Mouse (Mus musculus) kidney, postnatal 0 days (tissue): ENCODE results near the gene Pgd. TPM values are rescaled to one million over a fixed set of nuclear protein-coding genes. Genes with fewer than 3 reads are reported as not detected.

Experiments used
- ATAC-seq: fragments of 200-750 bp; cut with Nextera tagmentation; replicated peaks from 2 replicates; pipeline ENCODE4 v1.8.0; 2017; ENCODE audit warnings: low read depth, moderate number of reproducible peaks, moderate TSS enrichment, moderate library complexity; ENCODE audit not compliant: low FRiP score
- DNase-seq: peaks from one replicate; pipeline ENCODE4 v3.0.0-alpha.2; 2016; ENCODE audit warnings: low spot score
- H3K27ac ChIP-seq: fragments of 300-500 bp; sonication (generic); 2 replicates; pipeline ENCODE4 v1.5.1; 2014; ENCODE audit warnings: mild to moderate bottlenecking
- H3K27me3 ChIP-seq: fragments of 300-500 bp; sonication (generic); 2 replicates; pipeline ENCODE4 v1.6.1; 2014; ENCODE audit warnings: low read length, mixed read lengths; ENCODE audit not compliant: insufficient read depth
- H3K36me3 ChIP-seq: fragments of 300-500 bp; sonication (generic); 2 replicates; pipeline ENCODE4 v1.6.1; 2014; ENCODE audit warnings: low read length, mixed read lengths; ENCODE audit not compliant: insufficient read depth
- H3K4me1 ChIP-seq: fragments of 300-500 bp; sonication (generic); replicated peaks from 2 replicates; pipeline ENCODE4 v1.6.1; 2014; ENCODE audit warnings: antibody characterized with exemption, low read length, mixed read lengths; ENCODE audit not compliant: insufficient read depth
- H3K4me2 ChIP-seq: fragments of 300-500 bp; sonication (generic); 2 replicates; pipeline ENCODE4 v1.6.1; 2014; ENCODE audit warnings: mild to moderate bottlenecking, low read length, moderate library complexity, mixed read lengths
- H3K4me3 ChIP-seq: fragments of 300-500 bp; sonication (generic); replicated peaks from 2 replicates; pipeline ENCODE4 v1.5.1; 2014; ENCODE audit warnings: low read depth, low read length
- H3K9ac ChIP-seq: fragments of 300-500 bp; sonication (generic); 2 replicates; pipeline ENCODE4 v1.6.1; 2014; ENCODE audit warnings: low read depth, low read length
- H3K9me3 ChIP-seq: fragments of 300-500 bp; sonication (generic); replicated peaks from 2 replicates; pipeline ENCODE4 v1.6.1; 2016; ENCODE audit warnings: low read length, inconsistent platforms, mixed read lengths
- CTCF ChIP-seq: IDR thresholded peaks from 2 replicates; pipeline ENCODE4 v1.5.1; 2016; ENCODE audit warnings: antibody characterized with exemption, low read depth, mild to moderate bottlenecking, moderate library complexity
- WGBS: fragments of 180-500 bp; shearing (Covaris S2); extraction: QIAGEN DNeasy Blood & Tissue Kit; methylation state at CpG from one replicate; pipeline ENCODE4 v1.1.7; 2014; 5-methylcytosine and 5-hydroxymethylcytosine counted together
- polyA plus RNA-seq: library from polyadenylated mRNA; unstranded; fragments of >200 nt; fragmentation: Nextera tagmentation; extraction: Ambion mirVana; gene quantifications from 2 replicates; pipeline ENCODE4 v1.2.1, GENCODE M21; 2015

Gene Pgd
- polyA plus RNA-seq, 1 experiment from 2014 or later = 95.4 TPM

DNA sequence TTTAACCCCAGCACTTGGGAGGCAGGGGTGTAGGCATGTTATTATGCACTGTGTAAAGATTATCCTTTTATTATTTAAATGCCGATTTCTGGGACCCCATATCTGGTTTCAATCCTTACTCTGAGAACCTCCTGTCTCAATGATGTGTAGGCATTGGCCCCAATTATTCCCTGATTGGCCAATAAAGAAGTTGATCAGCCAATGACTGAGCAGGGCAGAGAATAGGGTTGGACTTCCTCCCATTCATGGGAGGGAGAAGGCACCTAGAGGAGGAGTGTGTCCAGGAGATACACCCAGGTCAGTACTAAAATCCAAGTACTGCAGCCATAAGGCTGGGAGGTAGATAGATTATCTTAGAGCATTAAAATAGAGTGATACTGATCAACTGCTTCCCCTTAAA is 3.4 kb downstream of the Pgd start:
- WGBS = 50% methylated on average over 1 of the region's 1 CpGs
- peaks cover 6% of the 10 kb centered on the region; the same call in 1 of the 2 replicates for H3K4me1 ChIP-seq

DNA sequence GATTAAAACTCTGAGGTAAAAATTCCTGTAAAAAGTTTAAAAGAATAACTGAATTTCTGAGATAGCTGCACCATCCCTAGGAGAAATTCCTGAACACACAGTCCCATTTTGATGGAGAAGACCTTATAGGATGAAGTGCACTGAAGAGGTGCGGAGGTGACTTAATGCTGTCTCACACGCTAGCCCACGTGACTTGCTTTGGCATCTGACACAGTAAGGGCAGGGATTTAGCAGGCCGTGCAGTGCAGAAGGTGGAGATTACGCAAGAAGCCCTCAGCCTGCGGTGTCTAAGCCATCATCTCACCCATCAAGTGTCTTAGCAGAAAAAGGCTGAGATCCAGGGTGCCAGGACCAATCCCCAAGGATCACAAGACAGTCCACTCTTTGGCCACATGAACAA is 5.4 kb downstream of the Pgd start:
- no peak for TF ChIP-seq CTCF
- Histone ChIP-seq H3K4me3 (no peak overlapping the region), H3K9ac (no peak overlapping the region), H3K27me3 (no peaks in the 10 kb centered on the region), H3K9me3 (no peaks in the 10 kb centered on the region), H3K4me2 (no peak overlapping the region), H3K36me3 (peaks cover 45% of the 10 kb centered on the region; the same call in 1 of the 2 replicates), H3K27ac (no peak overlapping the region), H3K4me1 (peaks cover 6% of the 10 kb centered on the region; the same call in 1 of the 2 replicates)
- ATAC-seq = no peak
- WGBS = 96% methylated on average over 6 of the region's 6 CpGs
- DNase-seq = no peak

More for the DNA sequence above, 3.4 kb downstream of the Pgd start:
- no peak overlapping the region for H3K4me2 ChIP-seq
- no peak overlapping the region for H3K27ac ChIP-seq
- no peak overlapping the region for H3K4me3 ChIP-seq
- no peaks in the 10 kb centered on the region for H3K9me3 ChIP-seq
- DNase-seq (no peak), ATAC-seq (no peak)
- H3K9ac ChIP-seq = no peak overlapping the region
- H3K36me3 ChIP-seq = peaks cover 37% of the 10 kb centered on the region; the same call in 1 of the 2 replicates
- H3K27me3 ChIP-seq = no peaks in the 10 kb centered on the region
- TF ChIP-seq CTCF = no peak

DNA sequence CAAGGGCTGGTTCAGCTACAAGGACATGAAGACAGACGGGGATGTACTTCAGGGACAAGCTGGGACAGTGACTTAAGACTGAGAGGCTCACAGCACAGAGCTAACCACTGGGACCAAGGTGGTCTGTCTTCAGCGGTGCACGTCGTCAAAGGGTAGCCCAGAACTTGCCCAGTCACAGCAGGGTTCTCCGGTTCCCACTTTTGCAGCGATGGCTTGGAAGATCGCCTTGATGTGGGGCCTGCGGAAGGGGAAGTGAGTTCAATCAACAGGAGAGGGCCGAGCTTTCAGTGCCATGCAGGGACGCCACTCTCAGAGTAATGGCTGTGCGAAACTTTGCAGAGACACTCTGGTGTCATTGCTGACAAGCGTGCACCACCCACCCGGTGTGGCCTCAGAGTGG is 6.7 kb downstream of the Pgd start:
- WGBS = 89% methylated on average over 13 of the region's 13 CpGs
- no peak for TF ChIP-seq CTCF

DNA sequence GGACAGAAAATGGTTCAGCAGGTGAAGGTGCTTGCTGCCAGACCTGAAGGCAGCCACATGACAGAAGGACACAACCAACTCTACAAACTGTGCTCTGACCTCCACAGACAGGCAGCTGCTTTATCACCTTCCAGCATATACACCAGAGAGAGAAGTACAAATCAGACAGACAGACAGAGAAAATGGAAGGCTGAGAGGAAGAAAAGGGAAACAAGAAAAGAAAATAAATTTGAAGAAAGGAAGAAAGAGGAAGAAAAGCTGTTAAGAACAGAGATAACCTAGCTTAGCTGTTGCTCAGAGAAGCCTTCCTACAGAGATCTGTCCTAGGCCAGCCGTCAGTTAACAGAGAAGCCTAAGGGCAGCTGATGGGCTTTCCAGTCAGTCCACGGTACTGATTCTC is 7.4 kb downstream of the Pgd start:
- Histone ChIP-seq H3K4me2 (no peak overlapping the region), H3K9ac (no peak overlapping the region), H3K4me1 (no peaks in the 10 kb centered on the region), H3K9me3 (no peaks in the 10 kb centered on the region), H3K27me3 (no peaks in the 10 kb centered on the region), H3K36me3 (peaks cover 52% of the 10 kb centered on the region), H3K27ac (no peak overlapping the region), H3K4me3 (no peak overlapping the region)
- no peak for ATAC-seq
- WGBS = 98% methylated on average over 2 of the region's 2 CpGs
- DNase-seq = no peak
- TF ChIP-seq CTCF = no peak

More for the DNA sequence above, 6.7 kb downstream of the Pgd start:
- ATAC-seq = no peak
- no peak overlapping the region for H3K27ac ChIP-seq
- H3K4me2 ChIP-seq = no peak overlapping the region
- no peaks in the 10 kb centered on the region for H3K9me3 ChIP-seq
- H3K4me3 ChIP-seq = no peak overlapping the region
- no peaks in the 10 kb centered on the region for H3K27me3 ChIP-seq
- peaks cover 52% of the 10 kb centered on the region; the same call in 1 of the 2 replicates for H3K36me3 ChIP-seq
- H3K9ac ChIP-seq = no peak overlapping the region
- DNase-seq = no peak
- H3K4me1 ChIP-seq = no peaks in the 10 kb centered on the region

DNA sequence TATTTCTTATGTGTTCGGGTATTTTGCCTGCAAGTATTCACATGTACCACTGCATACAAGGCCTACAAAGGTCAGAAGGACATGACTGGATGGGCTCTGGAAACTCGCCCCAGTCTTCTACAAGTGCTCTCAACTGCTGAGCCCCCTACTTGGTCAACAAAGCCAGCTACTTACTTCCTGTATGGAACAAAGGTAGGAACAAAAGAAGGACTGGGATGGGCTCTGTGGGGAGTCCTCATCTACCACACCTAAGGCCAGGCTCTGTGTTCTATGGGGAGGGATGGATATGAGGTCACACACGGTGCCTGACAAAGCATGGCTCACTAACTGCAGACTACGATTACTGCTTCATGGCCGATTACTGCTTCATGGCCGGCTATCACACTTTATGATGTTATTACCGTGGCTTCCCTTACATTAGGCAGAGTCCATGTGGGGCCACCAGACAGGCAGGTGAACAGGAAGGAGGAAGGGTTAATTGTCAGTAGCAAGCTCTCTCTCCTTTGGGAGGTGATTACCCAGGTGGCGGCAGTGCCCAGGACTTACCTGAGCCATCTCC is 9.1 kb downstream of the Pgd start:
- H3K4me3 ChIP-seq = no peak overlapping the region
- no peak for DNase-seq
- no peak for TF ChIP-seq CTCF
- no peak for ATAC-seq
- H3K4me2 ChIP-seq = no peak overlapping the region
- 86% methylated on average over 8 of the region's 8 CpGs for WGBS
- H3K36me3 ChIP-seq = peaks cover 69% of the 10 kb centered on the region
- H3K9me3 ChIP-seq = no peaks in the 10 kb centered on the region
- no peak overlapping the region for H3K27ac ChIP-seq
- no peaks in the 10 kb centered on the region for H3K4me1 ChIP-seq
- no peak overlapping the region for H3K9ac ChIP-seq
- no peaks in the 10 kb centered on the region for H3K27me3 ChIP-seq

DNA sequence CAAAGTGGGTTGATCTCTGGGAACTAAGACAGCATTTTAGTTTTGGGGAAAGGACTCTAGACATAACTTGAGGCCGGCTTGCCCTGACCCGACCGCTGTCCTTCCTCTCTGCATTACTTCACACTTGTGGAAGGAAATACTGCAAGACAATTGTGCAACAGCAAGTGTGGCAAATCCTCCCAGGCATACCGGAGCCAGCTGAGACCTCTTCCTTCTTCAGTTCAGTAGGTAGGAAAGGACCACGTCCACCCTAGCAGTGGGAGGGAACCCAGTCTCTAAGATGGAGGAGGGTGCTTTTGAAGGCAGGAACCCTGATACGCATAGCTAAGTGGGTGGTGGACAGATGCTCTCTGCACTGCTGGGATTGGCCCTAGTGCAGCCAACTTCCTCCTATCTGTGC is 10.9 kb downstream of the Pgd start:
- TF ChIP-seq CTCF = no peak
- ATAC-seq = no peak
- WGBS = 89% methylated on average over 6 of the region's 6 CpGs

DNA sequence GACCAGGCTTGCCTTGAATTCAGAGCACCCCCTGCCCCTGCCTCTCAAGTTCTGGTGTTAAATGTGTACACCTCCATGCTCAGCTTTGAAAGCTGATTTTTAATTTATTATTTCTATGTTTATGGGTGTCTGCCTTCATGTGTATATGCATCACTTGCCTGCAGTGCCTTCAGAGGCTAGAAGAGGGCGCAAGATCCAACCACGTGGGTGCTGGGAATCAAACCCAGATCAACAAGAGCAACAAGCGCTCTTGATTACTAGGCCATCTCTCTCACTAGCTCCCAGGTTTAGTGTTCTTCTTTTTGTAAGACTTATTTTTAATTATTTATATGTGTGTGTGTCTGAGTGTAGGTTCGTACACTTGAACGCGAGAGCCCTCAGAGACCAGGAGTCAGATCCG is 11.7 kb downstream of the Pgd start:
- Histone ChIP-seq H3K4me2 (no peak overlapping the region), H3K4me3 (no peak overlapping the region), H3K27me3 (no peaks in the 10 kb centered on the region), H3K9me3 (no peaks in the 10 kb centered on the region), H3K9ac (no peak overlapping the region), H3K4me1 (no peaks in the 10 kb centered on the region), H3K36me3 (peaks cover 66% of the 10 kb centered on the region), H3K27ac (no peak overlapping the region)
- no peak for TF ChIP-seq CTCF
- no peak for ATAC-seq
- DNase-seq = no peak
- WGBS = 98% methylated on average over 7 of the region's 7 CpGs

More for the DNA sequence above, 10.9 kb downstream of the Pgd start:
- Histone ChIP-seq H3K9me3 (no peaks in the 10 kb centered on the region), H3K4me1 (no peaks in the 10 kb centered on the region), H3K4me2 (no peak overlapping the region), H3K27me3 (no peaks in the 10 kb centered on the region), H3K36me3 (peaks cover 69% of the 10 kb centered on the region), H3K4me3 (no peak overlapping the region), H3K27ac (no peak overlapping the region), H3K9ac (no peak overlapping the region)
- DNase-seq = no peak
